Mouse (Mus musculus): ENCODE results near the gene Zfp27. TPM values are rescaled to one million over a fixed set of nuclear protein-coding genes. Genes with fewer than 3 reads are reported as not detected.
A peak's percentile ranks its signal among the peaks of the same experiment; 100 is the strongest.
"Not testable (repeated sequence)": the region's sequence is repeated elsewhere in the genome, so short reads cannot be mapped to it uniquely, and the experiment has no call there.

Zfp27 gene
- polyA plus RNA-seq, 1 experiment from 2014 or later: 13.0 TPM

GRCm38 (mm10) chr7:29907206-29907605, 834 bp upstream of the Zfp27 start:
- WGBS: 90% methylated on average over 5 of the region's 5 CpGs
- no peaks in the 10 kb centered on the region for H3K9me3 ChIP-seq (ENCODE audit: control insufficient read depth, low read length)
- peaks cover 10% of the 10 kb centered on the region for H3K4me1 ChIP-seq (ENCODE audit: control insufficient read depth, insufficient read depth, low read length)
- peaks cover 22% of the 10 kb centered on the region for H3K36me3 ChIP-seq (ENCODE audit: control insufficient read depth, insufficient read depth, low read length)
- no peak overlapping the region for H3K4me3 ChIP-seq (ENCODE audit: low read length)
- no peaks in the 10 kb centered on the region for H3K27me3 ChIP-seq (ENCODE audit: control insufficient read depth, insufficient read depth, low read length)
- H3K9ac ChIP-seq (ENCODE audit: low read depth, low read length): no peak overlapping the region
- no peak for ATAC-seq (ENCODE audit: low FRiP score, low TSS enrichment)
- no peak overlapping the region; the same call in 1 of the 2 replicates for H3K4me2 ChIP-seq (replicated peaks; ENCODE audit: low read depth, low read length)
- H3K27ac ChIP-seq (ENCODE audit: low read depth, low read length): no peak overlapping the region

DNA sequence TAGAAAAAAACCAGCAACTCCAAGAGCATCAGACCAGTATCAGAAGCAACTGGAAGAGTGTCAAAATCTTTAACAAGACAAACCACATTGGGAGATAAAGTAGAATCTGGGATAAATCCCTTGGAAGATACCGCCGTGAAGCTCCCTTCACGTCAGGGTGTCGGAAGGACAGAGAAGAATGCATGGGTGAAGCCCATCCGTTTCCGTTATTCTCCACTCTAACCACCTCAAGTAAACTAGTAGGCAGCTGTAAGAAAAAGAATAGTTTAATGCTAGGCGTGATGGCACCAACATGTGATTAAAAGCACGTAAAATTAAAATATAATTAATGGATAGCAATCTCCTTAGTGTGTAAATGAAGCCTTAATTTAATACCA, 298 bp upstream of the Zfp27 start:
- no peaks in the 10 kb centered on the region for H3K9me3 ChIP-seq (ENCODE audit: control insufficient read depth, low read length)
- no peak for ATAC-seq (ENCODE audit: low FRiP score, low TSS enrichment)
- WGBS: 25% methylated on average over 8 of the region's 8 CpGs

GRCm38 (mm10) chr7:29904101-29904500, 2.3 kb downstream of the Zfp27 start:
- no peak for ATAC-seq (ENCODE audit: low FRiP score, low TSS enrichment)
- H3K9me3 ChIP-seq (ENCODE audit: control insufficient read depth, low read length): 0 out of 2 replicates have a peak, but pooled peaks cover under 1% of the 10 kb centered on the region
- no peak overlapping the region for H3K9ac ChIP-seq (ENCODE audit: low read depth, low read length)
- peaks cover 26% of the 10 kb centered on the region for H3K36me3 ChIP-seq (ENCODE audit: control insufficient read depth, insufficient read depth, low read length)
- H3K27ac ChIP-seq (ENCODE audit: low read depth, low read length): no peak overlapping the region
- H3K4me1 ChIP-seq (ENCODE audit: control insufficient read depth, insufficient read depth, low read length): peaks cover under 1% of the 10 kb centered on the region; the same call in 1 of the 2 replicates
- H3K27me3 ChIP-seq (ENCODE audit: control insufficient read depth, insufficient read depth, low read length): no peaks in the 10 kb centered on the region
- no peak overlapping the region for H3K4me3 ChIP-seq (ENCODE audit: low read length)
- H3K4me2 ChIP-seq (replicated peaks; ENCODE audit: low read depth, low read length): no peak overlapping the region
- 94% methylated on average over 4 of the region's 4 CpGs for WGBS

More for the DNA sequence above, 298 bp upstream of the Zfp27 start:
- Histone ChIP-seq H3K9ac (ENCODE audit: low read depth, low read length) (peak overlapping the region; percentile 62; the same call in 1 of the 2 replicates), H3K4me2 (replicated peaks; ENCODE audit: low read depth, low read length) (peak overlapping the region; percentile 57), H3K36me3 (ENCODE audit: control insufficient read depth, insufficient read depth, low read length) (peaks cover 18% of the 10 kb centered on the region), H3K27me3 (ENCODE audit: control insufficient read depth, insufficient read depth, low read length) (no peaks in the 10 kb centered on the region), H3K4me1 (ENCODE audit: control insufficient read depth, insufficient read depth, low read length) (peaks cover 10% of the 10 kb centered on the region), H3K4me3 (ENCODE audit: low read length) (peak overlapping the region; percentile 56), H3K27ac (ENCODE audit: low read depth, low read length) (peak overlapping the region; percentile 93)

- ATAC-seq (ENCODE audit: low FRiP score, low TSS enrichment): no peak
- 98% methylated on average over 4 of the region's 4 CpGs for WGBS
- H3K4me3 ChIP-seq (ENCODE audit: low read length): no peak overlapping the region
- H3K9me3 ChIP-seq (ENCODE audit: control insufficient read depth, low read length): peaks cover 41% of the 10 kb centered on the region
- no peaks in the 10 kb centered on the region for H3K4me1 ChIP-seq (ENCODE audit: control insufficient read depth, insufficient read depth, low read length)
- peaks cover 72% of the 10 kb centered on the region for H3K36me3 ChIP-seq (ENCODE audit: control insufficient read depth, insufficient read depth, low read length)
- no peaks in the 10 kb centered on the region for H3K27me3 ChIP-seq (ENCODE audit: control insufficient read depth, insufficient read depth, low read length)
- H3K9ac ChIP-seq (ENCODE audit: low read depth, low read length): no peak overlapping the region
- no peak overlapping the region for H3K4me2 ChIP-seq (replicated peaks; ENCODE audit: low read depth, low read length)
- H3K27ac ChIP-seq (ENCODE audit: low read depth, low read length): no peak overlapping the region
These were observed 8.0 kb downstream of the Zfp27 start for GRCm38 (mm10) chr7:29898351-29898750.

GRCm38 (mm10) chr7:29892756-29893155, 13.6 kb downstream of the Zfp27 start:
- ATAC-seq (ENCODE audit: low FRiP score, low TSS enrichment): no peak
- Histone ChIP-seq H3K9ac (ENCODE audit: low read depth, low read length) (no peak overlapping the region), H3K27ac (ENCODE audit: low read depth, low read length) (no peak overlapping the region), H3K27me3 (ENCODE audit: control insufficient read depth, insufficient read depth, low read length) (no peaks in the 10 kb centered on the region), H3K4me1 (ENCODE audit: control insufficient read depth, insufficient read depth, low read length) (no peaks in the 10 kb centered on the region), H3K36me3 (ENCODE audit: control insufficient read depth, insufficient read depth, low read length) (peaks cover 62% of the 10 kb centered on the region), H3K4me2 (replicated peaks; ENCODE audit: low read depth, low read length) (no peak overlapping the region), H3K4me3 (ENCODE audit: low read length) (no peak overlapping the region), H3K9me3 (ENCODE audit: control insufficient read depth, low read length) (peaks cover 62% of the 10 kb centered on the region)
- 99% methylated on average over 4 of the region's 4 CpGs for WGBS

- Histone ChIP-seq H3K27me3 (ENCODE audit: control insufficient read depth, insufficient read depth, low read length) (no peaks in the 10 kb centered on the region), H3K4me1 (ENCODE audit: control insufficient read depth, insufficient read depth, low read length) (no peaks in the 10 kb centered on the region), H3K9ac (ENCODE audit: low read depth, low read length) (no peak overlapping the region), H3K4me2 (replicated peaks; ENCODE audit: low read depth, low read length) (no peak overlapping the region), H3K27ac (ENCODE audit: low read depth, low read length) (no peak overlapping the region), H3K4me3 (ENCODE audit: low read length) (no peak overlapping the region), H3K36me3 (ENCODE audit: control insufficient read depth, insufficient read depth, low read length) (peaks cover 44% of the 10 kb centered on the region), H3K9me3 (ENCODE audit: control insufficient read depth, low read length) (peaks cover 65% of the 10 kb centered on the region)
- WGBS: 97% methylated on average over 7 of the region's 7 CpGs
- no peak for ATAC-seq (ENCODE audit: low FRiP score, low TSS enrichment)
These were observed 15.9 kb downstream of the Zfp27 start for GRCm38 (mm10) chr7:29890501-29890900.

GRCm38 (mm10) chr7:29880916-29881315, 25.5 kb downstream of the Zfp27 start:
- no peak overlapping the region for H3K4me3 ChIP-seq (ENCODE audit: low read length)
- no peak for ATAC-seq (ENCODE audit: low FRiP score, low TSS enrichment)
- no peaks in the 10 kb centered on the region for H3K27me3 ChIP-seq (ENCODE audit: control insufficient read depth, insufficient read depth, low read length)
- no peak overlapping the region for H3K4me2 ChIP-seq (replicated peaks; ENCODE audit: low read depth, low read length)
- H3K27ac ChIP-seq (ENCODE audit: low read depth, low read length): no peak overlapping the region
- no peak overlapping the region for H3K9ac ChIP-seq (ENCODE audit: low read depth, low read length)
- WGBS: 87% methylated on average over 7 of the region's 7 CpGs
- H3K36me3 ChIP-seq (ENCODE audit: control insufficient read depth, insufficient read depth, low read length): no peaks in the 10 kb centered on the region; the same call in 1 of the 2 replicates
- peaks cover 8% of the 10 kb centered on the region; the same call in 1 of the 2 replicates for H3K9me3 ChIP-seq (ENCODE audit: control insufficient read depth, low read length)
- no peaks in the 10 kb centered on the region for H3K4me1 ChIP-seq (ENCODE audit: control insufficient read depth, insufficient read depth, low read length)

DNA sequence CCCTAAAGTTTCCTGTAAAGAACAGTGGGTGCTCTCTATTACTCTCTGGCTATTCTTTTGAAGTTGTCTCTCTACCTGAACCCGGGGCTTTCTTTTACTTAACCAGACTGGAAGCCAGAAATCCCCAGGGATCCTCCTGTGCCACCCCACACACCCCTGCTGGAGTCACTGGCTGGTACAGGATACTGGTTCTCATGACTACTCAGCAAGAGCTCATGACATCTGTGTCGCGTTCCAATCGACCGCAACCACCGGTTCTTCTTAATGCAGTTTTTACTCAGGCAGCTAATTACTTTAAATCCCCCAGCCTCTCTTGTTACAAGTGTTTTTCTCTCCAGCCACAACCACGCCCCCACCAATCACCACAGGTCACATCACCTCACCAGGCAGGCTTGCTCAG, 26.3 kb downstream of the Zfp27 start:
- no peak for ATAC-seq (ENCODE audit: low FRiP score, low TSS enrichment)
- 60% methylated on average over 7 of the region's 7 CpGs for WGBS
- Histone ChIP-seq H3K4me3 (ENCODE audit: low read length) (no peak overlapping the region), H3K36me3 (ENCODE audit: control insufficient read depth, insufficient read depth, low read length) (peaks cover 7% of the 10 kb centered on the region), H3K9ac (ENCODE audit: low read depth, low read length) (no peak overlapping the region), H3K27me3 (ENCODE audit: control insufficient read depth, insufficient read depth, low read length) (no peaks in the 10 kb centered on the region), H3K4me2 (replicated peaks; ENCODE audit: low read depth, low read length) (no peak overlapping the region), H3K27ac (ENCODE audit: low read depth, low read length) (no peak overlapping the region), H3K4me1 (ENCODE audit: control insufficient read depth, insufficient read depth, low read length) (no peaks in the 10 kb centered on the region), H3K9me3 (ENCODE audit: control insufficient read depth, low read length) (peaks cover 16% of the 10 kb centered on the region)

- not testable (repeated sequence) for H3K9ac ChIP-seq (ENCODE audit: low read depth, low read length); H3K4me3 ChIP-seq (ENCODE audit: low read length); ATAC-seq (ENCODE audit: low FRiP score, low TSS enrichment); H3K27me3 ChIP-seq (ENCODE audit: control insufficient read depth, insufficient read depth, low read length); H3K4me2 ChIP-seq (replicated peaks; ENCODE audit: low read depth, low read length); H3K4me1 ChIP-seq (ENCODE audit: control insufficient read depth, insufficient read depth, low read length); H3K27ac ChIP-seq (ENCODE audit: low read depth, low read length)
- Histone ChIP-seq H3K9me3 (ENCODE audit: control insufficient read depth, low read length) (peaks cover 30% of the 10 kb centered on the region), H3K36me3 (ENCODE audit: control insufficient read depth, insufficient read depth, low read length) (peaks cover 18% of the 10 kb centered on the region)
- 93% methylated on average over 9 of the region's 9 CpGs for WGBS
These were observed 28.8 kb downstream of the Zfp27 start for GRCm38 (mm10) chr7:29877561-29877960.
